Mouse (Mus musculus): ENCODE data around the gene Otulin.

Gene Otulin

DNA sequence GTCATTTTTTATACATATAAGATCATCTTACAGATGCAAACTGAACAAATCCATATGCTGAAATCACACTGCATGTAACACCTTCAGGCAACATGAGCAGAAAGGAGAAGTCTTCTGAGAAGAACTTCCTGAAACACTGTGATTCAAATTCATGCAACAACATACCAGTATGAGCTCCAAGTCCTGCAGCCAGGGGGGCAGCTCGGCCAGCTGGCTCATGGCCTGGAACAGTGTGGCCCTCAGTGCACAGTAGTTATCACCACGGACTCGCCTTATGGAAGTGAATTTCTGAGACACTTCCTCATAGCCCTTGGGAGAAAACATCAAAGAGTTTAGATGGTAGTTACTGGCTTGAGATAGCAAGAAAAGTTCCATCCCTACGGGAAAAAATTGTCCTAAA, 14.3 kb downstream of the Otulin start:
- no peak for DNase-seq (ENCODE audit: low read depth, low spot score)

DNA sequence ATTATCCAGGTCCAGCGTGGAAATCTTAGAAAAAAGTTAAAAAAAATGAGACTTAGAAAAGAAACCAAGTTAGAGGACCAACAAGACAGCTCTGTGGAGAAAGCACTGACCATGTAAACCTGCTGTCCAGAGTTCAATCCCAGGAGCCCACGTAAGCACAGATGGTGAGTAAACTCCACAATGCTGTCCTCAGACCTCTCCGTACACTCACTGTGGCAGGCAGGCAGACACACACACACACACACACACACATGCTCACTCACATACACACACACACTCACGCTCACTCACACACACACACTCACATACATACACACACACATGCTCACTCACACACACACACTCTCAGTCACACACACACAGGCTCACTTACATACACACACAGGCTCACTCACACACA, 17.2 kb downstream of the Otulin start:
- no peak for DNase-seq (ENCODE audit: low read depth, low spot score)

DNA sequence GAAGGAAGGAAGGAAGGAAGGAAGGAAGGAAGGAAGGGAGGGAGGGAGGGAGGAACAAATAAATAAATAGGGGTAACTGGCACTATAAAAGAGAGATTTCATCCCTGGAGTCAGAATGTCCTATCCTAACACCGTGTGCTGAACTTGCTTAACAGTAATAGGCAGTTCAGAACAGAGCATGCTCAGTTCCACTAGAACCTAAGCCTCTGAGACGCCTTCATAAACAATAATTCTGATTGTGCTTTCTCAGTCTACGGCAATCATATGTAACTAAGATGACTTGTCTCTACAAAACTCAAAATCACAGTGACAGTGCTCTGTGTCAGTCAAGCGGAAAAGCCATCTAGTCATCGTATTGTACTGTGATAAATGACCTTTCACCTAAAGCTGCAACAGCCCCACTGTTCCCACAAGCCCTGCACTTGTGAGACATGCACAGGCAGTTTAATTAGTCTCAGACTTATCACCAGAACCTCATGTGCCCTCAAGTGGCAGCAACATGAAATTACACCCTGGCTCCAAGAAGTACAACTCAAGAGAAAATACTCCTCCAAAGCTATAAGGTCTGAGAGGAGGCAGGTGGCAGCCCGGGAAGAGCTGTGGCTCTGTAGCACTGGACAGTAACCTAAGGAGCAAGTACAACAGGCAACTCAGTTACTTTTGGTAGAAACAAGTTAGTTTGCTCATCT, 17.8 kb downstream of the Otulin start:
- DNase-seq (ENCODE audit: low read depth, low spot score): peak; percentile 81

GRCm38 (mm10) chr15:27609554-27609953, 20.9 kb downstream of the Otulin start:
- DNase-seq (ENCODE audit: low read depth, low spot score): no peak

GRCm38 (mm10) chr15:27605252-27605651, 25.2 kb downstream of the Otulin start:
- no peak for DNase-seq (ENCODE audit: low read depth, low spot score)

GRCm38 (mm10) chr15:27604558-27604957, 25.9 kb downstream of the Otulin start:
- no peak for DNase-seq (ENCODE audit: low read depth, low spot score)

GRCm38 (mm10) chr15:27600524-27600923, 30.0 kb downstream of the Otulin start:
- DNase-seq (ENCODE audit: low read depth, low spot score): no peak

DNA sequence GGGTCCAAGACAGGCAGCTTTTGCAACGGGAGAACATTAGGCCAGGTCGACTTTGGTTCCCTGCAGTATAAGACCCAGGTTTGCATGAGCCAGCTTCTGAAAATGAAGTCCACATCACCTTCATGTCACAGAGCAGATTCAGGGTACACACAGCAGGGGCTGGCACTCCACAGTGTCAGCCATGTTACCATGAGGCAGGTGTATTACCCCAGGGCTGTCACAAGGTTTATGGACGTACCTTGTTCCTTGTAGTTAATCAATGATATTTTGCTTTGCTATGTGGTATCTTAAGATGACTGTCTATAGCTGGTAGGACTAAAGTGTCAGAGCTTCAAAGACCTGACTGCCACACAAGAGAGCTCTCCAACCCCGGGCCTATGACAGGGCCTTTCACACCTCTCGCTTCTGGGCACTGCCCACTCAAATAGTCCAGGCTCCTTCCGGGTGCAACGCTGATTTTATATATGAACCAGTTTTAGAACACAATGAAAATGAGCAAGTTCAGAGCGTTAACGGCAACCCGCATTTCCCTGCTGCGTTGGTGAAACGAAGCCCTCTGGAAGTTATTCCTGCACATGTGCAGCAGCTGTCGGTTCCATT, 31.6 kb downstream of the Otulin start:
- DNase-seq (ENCODE audit: low read depth, low spot score): no peak

GRCm38 (mm10) chr15:27597516-27597915, 33.0 kb downstream of the Otulin start:
- DNase-seq (ENCODE audit: low read depth, low spot score): no peak

GRCm38 (mm10) chr15:27596463-27597140, 33.9 kb downstream of the Otulin start:
- no peak for DNase-seq (ENCODE audit: low read depth, low spot score)

GRCm38 (mm10) chr15:27595560-27595959, 34.9 kb downstream of the Otulin start:
- DNase-seq (ENCODE audit: low read depth, low spot score): no peak

GRCm38 (mm10) chr15:27594973-27595372, 35.5 kb downstream of the Otulin start:
- DNase-seq (ENCODE audit: low read depth, low spot score): no peak

- peak; percentile 47 for DNase-seq (ENCODE audit: low read depth, low spot score)
These were observed 36.8 kb downstream of the Otulin start for GRCm38 (mm10) chr15:27593717-27594116.

GRCm38 (mm10) chr15:27592620-27593320, 37.7 kb downstream of the Otulin start:
- DNase-seq (ENCODE audit: low read depth, low spot score): no peak

DNA sequence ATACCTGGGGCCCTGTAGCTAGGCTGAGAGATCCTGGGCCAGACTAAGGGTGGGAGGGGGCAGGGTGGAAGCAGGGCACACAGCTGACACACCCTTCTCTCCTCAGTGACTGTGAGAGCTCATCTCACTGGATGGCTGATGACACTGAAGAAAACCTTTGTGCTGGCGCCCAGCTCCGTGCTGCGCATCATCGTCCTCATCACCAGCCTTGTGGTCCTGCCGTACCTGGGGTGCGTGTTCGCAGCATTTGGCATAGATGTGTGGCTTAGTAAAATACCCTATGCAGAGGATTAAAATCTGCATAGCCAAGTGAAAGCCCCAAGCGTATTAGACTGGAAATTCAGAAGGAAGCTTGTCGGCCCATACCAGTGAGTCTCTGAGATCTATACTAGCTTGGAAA, 39.7 kb downstream of the Otulin start:
- DNase-seq (ENCODE audit: low read depth, low spot score): no peak

DNA sequence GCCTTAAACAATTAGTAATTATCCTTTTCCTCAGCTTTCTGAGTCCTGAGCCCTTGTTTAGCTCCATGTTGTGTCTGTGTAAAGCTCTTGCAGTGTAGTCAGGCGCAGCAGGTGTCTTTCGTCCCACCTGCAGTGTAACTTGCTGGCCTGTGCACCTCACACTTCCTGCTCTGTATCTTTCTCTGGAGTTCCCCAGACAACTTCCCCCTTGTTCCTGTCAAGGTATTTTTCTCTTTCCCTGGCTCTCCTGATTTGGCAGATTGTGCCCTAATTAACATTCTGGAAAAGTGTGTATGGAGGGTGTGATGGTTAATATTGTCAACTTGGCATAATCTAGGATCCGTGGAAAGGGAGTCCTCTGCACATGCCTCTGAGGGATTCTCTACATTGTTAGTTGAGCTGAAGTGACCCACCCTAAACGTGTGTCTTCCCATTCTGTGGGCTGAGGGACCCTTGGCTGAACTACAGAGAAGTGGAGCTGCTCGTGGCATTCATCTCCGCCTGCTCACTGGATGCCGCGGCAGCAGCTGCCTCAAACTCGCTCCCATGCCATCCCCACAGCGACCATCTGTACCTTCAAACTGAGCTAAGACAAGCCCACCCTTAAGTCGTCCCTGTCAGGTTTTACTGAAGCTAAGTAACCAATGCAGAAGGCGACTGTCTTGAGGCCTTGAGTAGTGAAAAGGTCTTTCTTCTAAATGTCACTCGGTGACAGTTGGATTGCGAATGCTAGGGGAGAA, 42.2 kb downstream of the Otulin start:
- DNase-seq (ENCODE audit: low read depth, low spot score): no peak

GRCm38 (mm10) chr15:27586093-27586480, 44.4 kb downstream of the Otulin start:
- no peak for DNase-seq (ENCODE audit: low read depth, low spot score)

DNA sequence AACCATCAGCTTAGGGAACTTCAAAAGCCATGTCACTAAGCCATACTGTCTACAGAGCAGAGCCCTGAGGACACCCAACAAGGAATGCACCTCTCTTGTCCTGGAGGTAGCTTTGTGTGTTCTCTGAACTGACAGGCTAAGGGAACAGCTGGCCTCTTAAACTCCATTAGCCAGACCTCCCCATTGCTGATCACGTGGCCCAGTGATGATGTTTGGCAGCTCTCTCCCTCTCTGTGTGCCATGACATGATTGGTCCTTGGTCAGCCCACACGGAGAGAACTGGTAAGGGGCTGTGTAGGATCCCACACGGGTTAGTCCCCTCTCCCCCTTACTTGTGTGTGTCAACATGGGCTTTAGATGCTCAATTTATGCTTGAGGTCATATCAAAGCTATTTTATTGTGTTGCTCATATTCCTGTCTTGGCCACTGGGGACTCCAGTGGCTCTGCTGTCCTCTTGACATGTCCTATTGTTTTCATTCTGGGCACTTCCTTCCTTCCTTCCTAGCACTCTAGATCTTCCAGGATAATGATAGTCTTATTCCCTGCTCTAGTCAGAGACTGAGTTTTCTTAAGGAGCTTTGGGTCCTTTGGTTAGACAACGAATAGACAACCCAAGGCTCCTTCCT, 44.9 kb downstream of the Otulin start:
- DNase-seq (ENCODE audit: low read depth, low spot score): no peak

DNA sequence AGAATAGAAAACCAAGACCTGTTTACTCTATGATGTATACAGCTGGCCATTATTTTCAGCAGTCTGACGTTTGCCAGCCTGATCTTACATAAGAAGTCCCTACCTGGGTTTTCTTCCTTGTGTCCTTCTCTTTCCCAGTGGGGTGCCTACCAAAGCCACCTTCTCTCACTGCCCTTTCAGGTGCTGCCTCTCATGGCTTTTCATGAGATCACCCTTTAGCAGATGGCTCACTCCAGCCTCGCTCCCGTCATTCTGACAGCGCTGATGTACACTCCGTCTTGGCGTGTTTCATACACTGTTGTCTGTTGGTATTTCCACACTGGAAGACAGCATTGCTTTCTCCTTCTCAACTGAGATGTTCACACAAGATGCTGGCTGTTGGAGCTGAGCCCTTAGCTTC, 46.9 kb downstream of the Otulin start:
- DNase-seq (ENCODE audit: low read depth, low spot score): no peak

DNA sequence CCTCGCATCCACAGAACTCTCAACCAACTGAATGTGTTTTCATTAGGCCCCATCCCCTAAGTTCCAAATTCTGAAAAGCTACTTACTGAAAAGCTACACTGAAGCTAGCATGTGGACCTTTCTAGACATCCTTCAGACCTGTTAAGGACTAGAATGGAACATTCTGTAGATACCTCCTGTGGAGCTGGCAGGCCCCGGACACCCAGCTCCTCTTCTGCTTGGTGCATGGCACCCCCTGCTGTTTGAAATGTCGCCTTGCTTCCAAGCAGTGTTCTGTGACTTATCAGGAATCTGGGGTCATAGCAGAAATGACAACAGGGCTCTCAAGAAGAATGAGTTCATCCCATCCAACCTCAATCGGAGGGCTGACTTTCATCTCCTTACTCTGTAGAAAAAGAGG, 47.5 kb downstream of the Otulin start:
- peak; percentile 48 for DNase-seq (ENCODE audit: low read depth, low spot score)

DNA sequence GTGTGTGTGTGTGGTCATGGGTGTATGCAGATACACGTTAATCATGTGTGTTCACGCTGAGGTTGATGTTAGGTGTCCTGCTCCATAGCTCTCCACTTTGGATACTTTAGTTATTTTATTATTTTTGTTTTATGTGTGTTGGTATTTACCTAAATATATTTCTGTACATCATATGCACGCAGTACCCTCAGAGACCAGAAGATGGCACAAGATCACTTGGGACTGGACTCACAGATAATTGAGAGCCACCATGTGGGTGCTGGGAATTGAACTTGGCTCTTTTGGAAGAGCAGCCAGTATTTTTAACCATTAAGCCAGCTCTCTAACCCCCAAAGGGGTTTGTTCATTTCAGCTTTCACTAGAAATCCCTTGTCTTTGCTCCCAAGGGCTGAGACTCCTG, 48.1 kb downstream of the Otulin start:
- peak; percentile 59 for DNase-seq (ENCODE audit: low read depth, low spot score)
